Mouse (Mus musculus) stomach, embryonic 14.5 days (tissue): ENCODE measurements at regions not wholly inside any gene's neighbourhood (a gene's known extent, or its start where the extent isn't known, plus 50 kb on each side); places are given as distances from the start of the nearest gene placed in this dataset.

Experiments used
- ATAC-seq: fragments of 200-750 bp; cut with Nextera tagmentation; 2 replicates; pipeline ENCODE4 v1.8.0; 2017; ENCODE audit warnings: low read depth, moderate TSS enrichment; ENCODE audit not compliant: insufficient number of reproducible peaks, insufficient read depth, low FRiP score
- H3K27ac ChIP-seq: fragments of 300-500 bp; sonication (generic); 2 replicates; pipeline ENCODE4 v1.5.1; 2014; ENCODE audit warnings: mild to moderate bottlenecking, low read length, moderate library complexity, mixed read lengths
- H3K27me3 ChIP-seq: fragments of 300-500 bp; sonication (generic); 2 replicates; pipeline ENCODE4 v1.6.1; 2014; ENCODE audit warnings: low read length, control low read depth, mixed read lengths; ENCODE audit not compliant: control insufficient read depth, insufficient read depth
- H3K36me3 ChIP-seq: fragments of 300-500 bp; sonication (generic); 2 replicates; pipeline ENCODE4 v1.6.1; 2014; ENCODE audit warnings: mild to moderate bottlenecking, control low read depth, low read length, moderate library complexity, mixed read lengths; ENCODE audit not compliant: control insufficient read depth, insufficient read depth
- H3K4me1 ChIP-seq: fragments of 300-500 bp; sonication (generic); 2 replicates; pipeline ENCODE4 v1.6.1; 2014; ENCODE audit warnings: low read length, control low read depth, mixed read lengths; ENCODE audit not compliant: control insufficient read depth, insufficient read depth
- H3K4me2 ChIP-seq: fragments of 300-500 bp; sonication (generic); replicated peaks from 2 replicates; pipeline ENCODE4 v1.6.1; 2014; ENCODE audit warnings: low read depth, low read length, control low read depth
- H3K4me3 ChIP-seq: fragments of 300-500 bp; sonication (generic); 2 replicates; pipeline ENCODE4 v1.5.1; 2014; ENCODE audit warnings: low read depth, low read length, control low read depth
- H3K9ac ChIP-seq: fragments of 300-500 bp; sonication (generic); replicated peaks from 2 replicates; pipeline ENCODE4 v1.6.1; 2014; ENCODE audit warnings: low read depth, mild to moderate bottlenecking, control low read depth, low read length, moderate library complexity, mixed read lengths
- H3K9me3 ChIP-seq: fragments of 300-500 bp; sonication (generic); 2 replicates; pipeline ENCODE4 v1.6.1; 2016; ENCODE audit warnings: low read depth, low read length, control low read depth; ENCODE audit not compliant: control insufficient read depth
- WGBS: fragments of 180-500 bp; shearing (Covaris S2); extraction: QIAGEN DNeasy Blood & Tissue Kit; methylation state at CpG from one replicate; pipeline ENCODE4 v1.1.7; 2014; 5-methylcytosine and 5-hydroxymethylcytosine counted together

GRCm38 (mm10) chr7:72948026-72948425, 427.3 kb upstream of the Rgma start:
- H3K9ac ChIP-seq: no peak overlapping the region
- no peak overlapping the region for H3K4me3 ChIP-seq
- no peaks in the 10 kb centered on the region for H3K9me3 ChIP-seq
- H3K27me3 ChIP-seq: no peaks in the 10 kb centered on the region
- 47% methylated on average over 5 of the region's 5 CpGs for WGBS
- H3K4me2 ChIP-seq: no peak overlapping the region
- peaks cover 10% of the 10 kb centered on the region; the same call in 1 of the 2 replicates for H3K4me1 ChIP-seq
- H3K36me3 ChIP-seq: no peaks in the 10 kb centered on the region
- ATAC-seq: no peak
- H3K27ac ChIP-seq: no peak overlapping the region

GRCm38 (mm10) chr7:72948666-72949065, 426.6 kb upstream of the Rgma start:
- Histone ChIP-seq H3K4me2 (no peak overlapping the region), H3K4me3 (no peak overlapping the region), H3K27ac (no peak overlapping the region), H3K27me3 (no peaks in the 10 kb centered on the region), H3K9ac (no peak overlapping the region), H3K36me3 (no peaks in the 10 kb centered on the region), H3K4me1 (peaks cover 10% of the 10 kb centered on the region; the same call in 1 of the 2 replicates), H3K9me3 (no peaks in the 10 kb centered on the region)
- no peak for ATAC-seq
- WGBS: 41% methylated on average over 3 of the region's 3 CpGs

- Histone ChIP-seq H3K27ac (no peak overlapping the region), H3K4me1 (peaks cover 10% of the 10 kb centered on the region; the same call in 1 of the 2 replicates), H3K9me3 (no peaks in the 10 kb centered on the region), H3K4me3 (no peak overlapping the region), H3K36me3 (no peaks in the 10 kb centered on the region), H3K4me2 (no peak overlapping the region), H3K27me3 (no peaks in the 10 kb centered on the region), H3K9ac (no peak overlapping the region)
- ATAC-seq: no peak
- WGBS: 33% methylated on average over 7 of the region's 7 CpGs
These were observed 425.4 kb upstream of the Rgma start for GRCm38 (mm10) chr7:72949886-72950285.

- no peaks in the 10 kb centered on the region for H3K4me1 ChIP-seq
- no peaks in the 10 kb centered on the region for H3K27me3 ChIP-seq
- no peaks in the 10 kb centered on the region for H3K9me3 ChIP-seq
- 47% methylated on average over 4 of the region's 4 CpGs for WGBS
- no peak overlapping the region for H3K27ac ChIP-seq
- no peak for ATAC-seq
- no peak overlapping the region for H3K9ac ChIP-seq
- no peak overlapping the region for H3K4me2 ChIP-seq
- no peaks in the 10 kb centered on the region for H3K36me3 ChIP-seq
- no peak overlapping the region for H3K4me3 ChIP-seq
These were observed 417.6 kb upstream of the Rgma start for GRCm38 (mm10) chr7:72957674-72958073.

GRCm38 (mm10) chr7:72961321-72961720, 414.0 kb upstream of the Rgma start:
- no peaks in the 10 kb centered on the region for H3K36me3 ChIP-seq
- H3K9me3 ChIP-seq: no peaks in the 10 kb centered on the region
- no peak for ATAC-seq
- no peak overlapping the region for H3K4me3 ChIP-seq
- no peak overlapping the region for H3K27ac ChIP-seq
- H3K4me2 ChIP-seq: no peak overlapping the region
- no peaks in the 10 kb centered on the region for H3K4me1 ChIP-seq
- no peaks in the 10 kb centered on the region for H3K27me3 ChIP-seq
- no peak overlapping the region for H3K9ac ChIP-seq
- 60% methylated on average over 4 of the region's 4 CpGs for WGBS

DNA sequence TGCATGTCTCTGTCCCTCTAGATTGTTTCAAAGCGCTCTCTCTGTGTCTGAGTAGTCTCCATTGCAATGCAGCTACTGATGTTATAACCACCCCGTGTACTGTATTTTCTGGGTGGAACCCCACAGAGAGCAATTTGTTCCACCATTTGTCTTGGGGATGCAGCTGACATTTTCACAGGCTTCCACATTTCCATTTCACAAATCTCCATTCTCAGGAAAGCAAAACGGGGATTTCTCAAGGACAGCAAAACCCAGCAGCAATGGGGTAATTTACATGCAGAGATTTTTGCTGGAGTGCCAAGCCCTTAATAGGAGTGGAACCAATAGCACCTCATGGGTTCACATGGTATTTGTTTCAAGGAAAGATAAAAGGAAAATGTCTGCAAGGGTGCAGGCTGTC, 412.5 kb upstream of the Rgma start:
- no peaks in the 10 kb centered on the region for H3K9me3 ChIP-seq
- no peak overlapping the region for H3K27ac ChIP-seq
- no peak overlapping the region for H3K4me3 ChIP-seq
- H3K4me2 ChIP-seq: no peak overlapping the region
- H3K27me3 ChIP-seq: no peaks in the 10 kb centered on the region
- ATAC-seq: no peak
- no peaks in the 10 kb centered on the region for H3K4me1 ChIP-seq
- no peaks in the 10 kb centered on the region for H3K36me3 ChIP-seq
- 55% methylated on average over 3 of the region's 3 CpGs for WGBS
- no peak overlapping the region for H3K9ac ChIP-seq

- Histone ChIP-seq H3K27ac (no peak overlapping the region), H3K9me3 (no peaks in the 10 kb centered on the region), H3K4me1 (no peaks in the 10 kb centered on the region), H3K36me3 (no peaks in the 10 kb centered on the region), H3K4me2 (no peak overlapping the region), H3K27me3 (no peaks in the 10 kb centered on the region), H3K4me3 (no peak overlapping the region), H3K9ac (no peak overlapping the region)
- WGBS: 57% methylated on average over 3 of the region's 3 CpGs
- ATAC-seq: no peak
These were observed 411.4 kb upstream of the Rgma start for GRCm38 (mm10) chr7:72963908-72964307.

DNA sequence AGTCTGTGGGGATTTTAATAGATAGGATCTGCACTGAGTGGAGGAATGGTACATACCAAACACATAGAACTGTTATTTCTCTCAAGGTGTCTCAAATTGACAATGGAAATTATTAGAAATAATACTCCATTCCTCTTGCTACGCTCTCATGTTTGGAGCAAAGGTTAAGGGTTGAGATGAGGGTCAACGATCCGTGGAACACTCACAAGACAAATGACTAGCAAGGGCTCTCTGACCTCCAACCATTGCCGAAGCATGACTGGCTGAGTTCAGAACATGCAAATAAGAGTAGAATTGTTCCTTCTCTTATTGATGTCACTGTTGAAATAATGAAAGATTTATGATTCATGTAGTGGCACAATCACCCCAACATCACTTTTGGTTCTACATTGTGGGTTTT, 407.1 kb upstream of the Rgma start:
- Histone ChIP-seq H3K4me2 (no peak overlapping the region), H3K27ac (no peak overlapping the region), H3K4me1 (no peaks in the 10 kb centered on the region), H3K9ac (no peak overlapping the region), H3K9me3 (no peaks in the 10 kb centered on the region), H3K4me3 (no peak overlapping the region), H3K36me3 (no peaks in the 10 kb centered on the region), H3K27me3 (no peaks in the 10 kb centered on the region)
- ATAC-seq: no peak
- 42% methylated on average over 4 of the region's 4 CpGs for WGBS

- Histone ChIP-seq H3K36me3 (no peaks in the 10 kb centered on the region), H3K4me1 (no peaks in the 10 kb centered on the region), H3K27me3 (no peaks in the 10 kb centered on the region), H3K27ac (no peak overlapping the region), H3K4me2 (no peak overlapping the region), H3K9me3 (no peaks in the 10 kb centered on the region), H3K9ac (no peak overlapping the region), H3K4me3 (no peak overlapping the region)
- WGBS: 71% methylated on average over 5 of the region's 5 CpGs
- no peak for ATAC-seq
These were observed 403.6 kb upstream of the Rgma start for GRCm38 (mm10) chr7:72971506-72972267.
